Mouse (Mus musculus): ENCODE results near the gene Atp5f1. TPM values are rescaled to one million over a fixed set of nuclear protein-coding genes. Genes with fewer than 3 reads are reported as not detected.

Atp5f1 gene
- polyA plus RNA-seq, 1 experiment from 2014 or later, result 593 TPM

- no peaks in the 10 kb centered on the region for H3K9me3 ChIP-seq (replicated peaks)
- H3K4me3 ChIP-seq (replicated peaks), result no peak overlapping the region
- 84% methylated on average over 9 of the region's 9 CpGs for WGBS
- no peak for ATAC-seq (ENCODE audit: low FRiP score)
- H3K36me3 ChIP-seq, result no peaks in the 10 kb centered on the region
- no peak overlapping the region for H3K9ac ChIP-seq (replicated peaks)
- no peak overlapping the region for H3K4me2 ChIP-seq
- H3K27me3 ChIP-seq (replicated peaks), result no peaks in the 10 kb centered on the region
- no peaks in the 10 kb centered on the region for H3K4me1 ChIP-seq
- no peak overlapping the region for H3K27ac ChIP-seq (replicated peaks)
Observed at GRCm38 (mm10) chr3:105912097-105912880, 47.6 kb downstream of the Atp5f1 start.

DNA sequence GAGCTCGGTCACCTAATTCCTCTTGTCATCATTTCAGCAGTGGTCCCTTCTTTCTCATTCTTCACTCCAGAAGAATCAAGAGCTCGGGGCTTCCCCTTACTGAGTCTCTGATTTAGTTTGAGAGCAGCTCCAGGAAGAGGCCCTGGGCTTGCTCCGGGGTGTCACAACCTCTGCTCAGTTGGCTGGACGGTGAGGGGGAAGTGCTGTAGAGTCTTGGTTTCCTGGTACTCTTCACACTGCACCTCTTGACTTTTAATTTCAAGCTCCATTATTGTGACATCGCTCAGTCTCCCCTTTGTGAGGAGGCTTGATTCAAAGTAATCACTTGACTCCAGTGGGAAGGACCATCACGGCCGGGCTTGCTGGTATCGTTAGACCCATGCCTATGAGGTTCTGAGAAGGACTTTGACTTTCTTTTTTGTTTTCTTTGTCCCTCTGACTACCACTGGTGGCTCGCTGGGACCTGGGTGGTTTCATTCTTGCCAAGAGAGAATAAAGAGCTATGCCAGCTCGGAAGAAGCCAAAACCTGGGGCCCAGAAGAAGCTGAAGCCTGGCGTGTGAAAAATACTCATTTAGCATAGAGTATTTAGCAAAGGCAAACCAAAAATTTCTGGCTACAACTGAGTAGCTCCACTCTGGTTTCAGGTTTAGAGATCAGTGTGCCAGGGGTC lies 49.2 kb downstream of the Atp5f1 start:
- Histone ChIP-seq H3K36me3 (no peaks in the 10 kb centered on the region), H3K4me2 (no peak overlapping the region), H3K9ac (replicated peaks) (no peak overlapping the region), H3K4me1 (no peaks in the 10 kb centered on the region), H3K27me3 (replicated peaks) (no peaks in the 10 kb centered on the region), H3K9me3 (replicated peaks) (no peaks in the 10 kb centered on the region), H3K27ac (replicated peaks) (no peak overlapping the region), H3K4me3 (replicated peaks) (no peak overlapping the region)
- 87% methylated on average over 11 of the region's 11 CpGs for WGBS
- ATAC-seq (ENCODE audit: low FRiP score), result no peak

DNA sequence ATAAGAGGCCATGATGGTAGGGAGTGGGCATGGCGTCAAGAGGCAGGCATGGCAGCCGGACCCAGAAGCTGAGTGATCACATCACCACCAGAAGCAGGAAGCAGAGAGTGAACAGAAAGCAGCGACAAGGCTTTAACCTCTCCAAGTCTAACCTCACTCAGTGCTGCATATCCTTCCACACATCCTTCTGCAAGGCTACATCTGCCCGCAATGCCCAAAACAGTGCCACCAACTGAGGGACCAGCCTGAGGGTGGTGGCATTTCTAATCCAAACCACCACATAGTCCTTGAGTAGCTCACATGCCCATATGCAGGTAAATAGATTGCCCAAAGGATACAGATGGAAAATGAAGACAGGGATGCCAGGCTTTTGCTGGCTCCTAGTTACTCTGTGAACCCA lies 50.9 kb downstream of the Atp5f1 start:
- no peak overlapping the region for H3K4me3 ChIP-seq (replicated peaks)
- no peaks in the 10 kb centered on the region for H3K9me3 ChIP-seq (replicated peaks)
- H3K27ac ChIP-seq (replicated peaks), result no peak overlapping the region
- 98% methylated on average over 4 of the region's 4 CpGs for WGBS
- no peak overlapping the region for H3K9ac ChIP-seq (replicated peaks)
- no peaks in the 10 kb centered on the region for H3K27me3 ChIP-seq (replicated peaks)
- ATAC-seq (ENCODE audit: low FRiP score), result no peak
- H3K4me2 ChIP-seq, result no peak overlapping the region
- no peaks in the 10 kb centered on the region for H3K36me3 ChIP-seq
- H3K4me1 ChIP-seq, result no peaks in the 10 kb centered on the region

DNA sequence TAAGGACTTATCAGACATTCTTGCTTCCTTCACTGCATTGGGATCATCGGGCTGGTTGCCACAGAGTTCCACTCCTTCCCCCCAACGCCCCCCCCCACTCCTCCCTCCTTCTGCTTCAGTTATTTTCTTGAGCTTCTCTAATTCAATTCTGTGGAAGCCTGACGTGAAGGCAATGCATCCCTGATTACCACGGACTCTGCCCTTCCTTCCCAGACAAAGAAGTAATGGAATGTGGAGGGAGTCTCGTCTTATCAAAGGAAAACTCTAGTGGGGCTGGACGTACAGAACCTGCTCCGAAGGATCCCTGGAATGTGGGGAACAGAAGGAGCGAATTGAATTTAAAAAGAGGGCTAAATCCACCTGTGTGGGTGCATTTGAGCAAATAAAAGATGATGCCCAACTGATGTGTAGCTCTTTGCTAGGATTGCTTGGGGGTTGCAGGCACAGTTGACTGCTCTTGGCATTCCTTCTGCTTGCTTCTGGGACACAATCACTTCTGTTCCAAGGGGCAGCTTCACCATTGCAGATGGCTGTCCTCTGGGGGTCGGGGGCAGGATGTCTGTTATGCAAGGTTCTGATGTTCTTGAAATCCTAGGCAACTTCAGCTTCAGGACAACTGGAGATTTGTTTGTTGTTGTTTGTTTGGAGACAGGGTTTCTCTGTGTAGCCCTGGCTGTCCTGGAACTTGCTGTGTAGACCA lies 51.8 kb downstream of the Atp5f1 start:
- no peaks in the 10 kb centered on the region for H3K9me3 ChIP-seq (replicated peaks)
- no peaks in the 10 kb centered on the region for H3K36me3 ChIP-seq
- no peak overlapping the region for H3K27ac ChIP-seq (replicated peaks)
- no peak overlapping the region for H3K4me3 ChIP-seq (replicated peaks)
- H3K9ac ChIP-seq (replicated peaks), result no peak overlapping the region
- no peaks in the 10 kb centered on the region for H3K4me1 ChIP-seq
- no peak for ATAC-seq (ENCODE audit: low FRiP score)
- H3K4me2 ChIP-seq, result no peak overlapping the region
- WGBS, result 47% methylated on average over 9 of the region's 9 CpGs
- no peaks in the 10 kb centered on the region for H3K27me3 ChIP-seq (replicated peaks)

DNA sequence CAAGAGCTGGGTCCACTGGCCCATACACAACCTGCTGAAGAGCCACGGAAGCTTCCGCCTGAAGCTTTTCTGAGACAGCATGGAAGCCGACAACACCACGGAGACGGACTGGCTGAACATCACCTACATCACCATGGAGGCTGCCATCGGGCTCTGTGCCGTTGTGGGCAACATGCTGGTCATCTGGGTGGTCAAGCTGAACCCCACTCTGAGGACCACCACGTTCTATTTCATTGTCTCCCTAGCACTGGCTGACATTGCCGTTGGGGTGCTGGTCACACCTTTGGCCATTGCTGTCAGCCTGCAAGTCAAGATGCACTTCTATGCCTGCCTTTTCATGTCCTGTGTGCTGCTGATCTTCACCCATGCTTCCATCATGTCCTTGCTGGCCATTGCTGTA lies 55.2 kb downstream of the Atp5f1 start:
- no peaks in the 10 kb centered on the region for H3K4me1 ChIP-seq
- H3K36me3 ChIP-seq, result no peaks in the 10 kb centered on the region
- no peaks in the 10 kb centered on the region for H3K27me3 ChIP-seq (replicated peaks)
- H3K4me3 ChIP-seq (replicated peaks), result no peak overlapping the region
- no peaks in the 10 kb centered on the region for H3K9me3 ChIP-seq (replicated peaks)
- no peak overlapping the region for H3K9ac ChIP-seq (replicated peaks)
- WGBS, result 95% methylated on average over 9 of the region's 9 CpGs
- no peak overlapping the region for H3K4me2 ChIP-seq
- no peak for ATAC-seq (ENCODE audit: low FRiP score)
- H3K27ac ChIP-seq (replicated peaks), result no peak overlapping the region

- Histone ChIP-seq H3K4me1 (no peaks in the 10 kb centered on the region), H3K9me3 (replicated peaks) (no peaks in the 10 kb centered on the region), H3K27me3 (replicated peaks) (no peaks in the 10 kb centered on the region), H3K27ac (replicated peaks) (no peak overlapping the region), H3K36me3 (no peaks in the 10 kb centered on the region), H3K4me2 (no peak overlapping the region), H3K9ac (replicated peaks) (no peak overlapping the region), H3K4me3 (replicated peaks) (no peak overlapping the region)
- 80% methylated on average over 4 of the region's 4 CpGs for WGBS
- ATAC-seq (ENCODE audit: low FRiP score), result no peak
Observed at GRCm38 (mm10) chr3:105904213-105904612, 55.7 kb downstream of the Atp5f1 start.

- H3K9ac ChIP-seq (replicated peaks), result no peak overlapping the region
Observed at GRCm38 (mm10) chr3:105901468-105901867, 58.4 kb downstream of the Atp5f1 start.

DNA sequence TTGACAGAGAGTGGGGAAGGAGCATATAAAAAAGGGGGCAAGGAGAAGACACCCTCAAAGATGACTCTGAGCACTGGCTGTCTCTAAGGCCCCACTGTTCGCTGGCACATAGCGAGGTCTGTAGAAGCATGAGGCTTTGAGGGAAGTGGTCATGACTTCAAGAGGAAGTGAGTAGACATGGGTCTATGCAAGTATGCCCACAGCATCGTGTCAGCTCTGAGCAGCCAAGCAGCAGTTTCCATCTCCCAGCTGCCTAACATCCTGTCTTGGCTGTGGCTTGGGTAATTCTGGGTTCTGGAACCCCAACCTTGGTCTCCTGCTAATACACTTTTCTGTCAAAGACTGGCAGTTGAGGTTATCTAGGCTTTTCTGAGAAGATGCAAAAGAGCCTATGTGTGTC lies 59.2 kb downstream of the Atp5f1 start:
- no peak for ATAC-seq (ENCODE audit: low FRiP score)
- no peak overlapping the region for H3K4me2 ChIP-seq
- 90% methylated on average over 3 of the region's 3 CpGs for WGBS

More at GRCm38 (mm10) chr3:105901468-105901867, 58.4 kb downstream of the Atp5f1 start:
- Histone ChIP-seq H3K9me3 (replicated peaks) (no peaks in the 10 kb centered on the region), H3K27ac (replicated peaks) (no peak overlapping the region), H3K4me3 (replicated peaks) (no peak overlapping the region), H3K36me3 (no peaks in the 10 kb centered on the region), H3K4me2 (no peak overlapping the region), H3K4me1 (no peaks in the 10 kb centered on the region), H3K27me3 (replicated peaks) (no peaks in the 10 kb centered on the region)
- 79% methylated on average over 4 of the region's 4 CpGs for WGBS
- no peak for ATAC-seq (ENCODE audit: low FRiP score)

DNA sequence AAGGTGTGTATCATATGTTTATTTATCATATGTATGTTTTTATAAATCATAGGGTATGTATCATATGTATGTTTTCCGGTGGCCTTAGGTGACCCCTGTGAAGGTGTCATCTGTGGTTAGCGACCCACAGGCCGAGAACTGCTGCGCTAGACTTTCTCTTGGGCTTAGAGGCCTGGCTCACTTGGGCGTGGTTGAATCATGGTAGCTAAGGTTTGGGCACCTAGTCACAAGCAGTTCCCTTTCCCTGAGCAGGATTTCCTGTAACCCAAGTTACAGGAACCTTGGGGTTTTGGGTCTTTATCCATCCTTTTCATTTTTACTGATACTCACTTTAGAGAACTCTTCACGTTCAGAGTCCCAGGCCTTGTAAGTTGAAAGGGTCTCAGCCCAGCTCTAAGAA lies 59.6 kb downstream of the Atp5f1 start:
- Histone ChIP-seq H3K27me3 (replicated peaks) (no peaks in the 10 kb centered on the region), H3K9me3 (replicated peaks) (no peaks in the 10 kb centered on the region), H3K9ac (replicated peaks) (no peak overlapping the region), H3K36me3 (no peaks in the 10 kb centered on the region), H3K4me1 (no peaks in the 10 kb centered on the region), H3K27ac (replicated peaks) (no peak overlapping the region), H3K4me2 (no peak overlapping the region), H3K4me3 (replicated peaks) (no peak overlapping the region)
- 80% methylated on average over 6 of the region's 6 CpGs for WGBS
- ATAC-seq (ENCODE audit: low FRiP score), result no peak

More for the DNA sequence above, 59.2 kb downstream of the Atp5f1 start:
- no peak overlapping the region for H3K27ac ChIP-seq (replicated peaks)
- H3K9me3 ChIP-seq (replicated peaks), result no peaks in the 10 kb centered on the region
- no peaks in the 10 kb centered on the region for H3K36me3 ChIP-seq
- no peaks in the 10 kb centered on the region for H3K4me1 ChIP-seq
- no peaks in the 10 kb centered on the region for H3K27me3 ChIP-seq (replicated peaks)
- no peak overlapping the region for H3K9ac ChIP-seq (replicated peaks)
- no peak overlapping the region for H3K4me3 ChIP-seq (replicated peaks)

GRCm38 (mm10) chr3:105899394-105900147 lies 60.3 kb downstream of the Atp5f1 start:
- no peak overlapping the region for H3K27ac ChIP-seq (replicated peaks)
- no peaks in the 10 kb centered on the region for H3K9me3 ChIP-seq (replicated peaks)
- WGBS, result 42% methylated on average over 8 of the region's 8 CpGs
- H3K4me2 ChIP-seq, result no peak overlapping the region
- ATAC-seq (ENCODE audit: low FRiP score), result peak; percentile 86
- H3K9ac ChIP-seq (replicated peaks), result no peak overlapping the region
- H3K36me3 ChIP-seq, result no peaks in the 10 kb centered on the region
- H3K4me3 ChIP-seq (replicated peaks), result no peak overlapping the region
- no peaks in the 10 kb centered on the region for H3K4me1 ChIP-seq
- H3K27me3 ChIP-seq (replicated peaks), result no peaks in the 10 kb centered on the region

- no peak overlapping the region for H3K4me2 ChIP-seq
- no peaks in the 10 kb centered on the region for H3K9me3 ChIP-seq (replicated peaks)
- H3K36me3 ChIP-seq, result no peaks in the 10 kb centered on the region
- no peak overlapping the region for H3K9ac ChIP-seq (replicated peaks)
- H3K4me3 ChIP-seq (replicated peaks), result no peak overlapping the region
- no peak for ATAC-seq (ENCODE audit: low FRiP score)
- H3K4me1 ChIP-seq, result no peaks in the 10 kb centered on the region
- H3K27ac ChIP-seq (replicated peaks), result no peak overlapping the region
- H3K27me3 ChIP-seq (replicated peaks), result no peaks in the 10 kb centered on the region
- 93% methylated on average over 11 of the region's 11 CpGs for WGBS
Observed at GRCm38 (mm10) chr3:105898861-105899260, 61.0 kb downstream of the Atp5f1 start.
